Mouse (Mus musculus): Measurements from ENCODE around the gene Mcoln3. TPM values are rescaled to one million over a fixed set of nuclear protein-coding genes. Genes with fewer than 3 reads are reported as not detected.

Mcoln3 gene
- total RNA-seq, 2 experiments from 2014 or later = 0.16 TPM; not detected in 1

DNA sequence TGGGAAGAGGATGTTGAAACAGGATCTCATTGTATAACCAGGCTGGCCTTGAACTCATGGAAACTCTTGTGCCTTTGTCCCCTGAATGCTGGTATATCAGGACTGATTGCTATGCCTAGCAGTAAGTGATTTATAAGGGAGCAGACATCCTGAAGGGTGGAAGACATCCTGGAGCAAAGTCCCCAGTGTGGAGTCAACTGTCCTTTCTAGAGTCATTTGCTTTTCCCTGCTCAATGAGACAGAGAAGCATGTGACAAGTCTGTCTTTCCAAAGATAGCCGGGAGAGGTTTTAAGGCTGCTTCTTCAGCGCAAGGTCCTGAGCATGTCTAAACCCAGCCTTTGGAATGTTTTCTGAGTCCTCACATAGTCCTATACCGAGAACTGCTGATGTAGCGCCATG is 52.1 kb downstream of the Mcoln3 start:
- DNase-seq (ENCODE audit: low spot score in 2 of 2) = no peak

DNA sequence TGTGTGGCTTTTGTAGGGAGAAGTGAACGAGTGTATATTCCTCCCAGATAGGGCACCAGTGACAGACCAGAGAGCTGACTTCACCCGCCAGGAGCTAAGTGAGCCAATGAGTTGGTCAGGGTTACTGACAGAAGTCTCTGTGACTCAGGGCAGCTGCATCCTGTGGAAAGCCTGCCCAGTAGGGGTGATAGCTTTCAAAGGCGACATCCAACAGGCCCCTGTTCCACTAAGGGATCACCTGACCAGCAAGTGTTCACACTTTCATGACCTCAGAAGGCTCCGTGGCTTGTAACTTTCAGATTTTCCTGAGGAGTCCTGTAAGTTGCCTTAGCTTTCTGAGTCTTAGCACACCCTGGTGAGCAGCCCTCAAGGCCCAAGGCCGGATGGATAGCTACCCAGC is 55.8 kb downstream of the Mcoln3 start:
- no peak for DNase-seq (ENCODE audit: low spot score in 2 of 2)

DNA sequence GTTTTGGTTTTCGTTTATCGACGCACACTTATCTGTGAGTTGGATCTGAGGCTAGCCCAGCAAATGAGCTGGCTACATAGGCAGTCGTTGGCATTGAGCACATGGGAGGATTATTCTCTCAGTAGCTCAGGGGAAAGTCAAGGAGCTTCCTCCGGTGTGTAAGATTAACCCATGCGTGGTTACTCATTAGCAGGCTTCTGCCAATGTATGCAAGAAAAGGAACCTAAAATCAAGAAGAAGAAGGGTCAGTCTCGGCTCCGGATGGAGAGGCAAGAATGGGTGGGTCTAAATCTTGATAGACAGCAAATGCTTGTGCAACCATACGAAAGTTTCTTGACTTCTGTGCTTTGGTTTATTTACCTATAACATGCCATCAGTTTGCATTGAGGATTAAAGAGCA is 57.0 kb downstream of the Mcoln3 start:
- DNase-seq (ENCODE audit: low spot score in 2 of 2) = no peak

DNA sequence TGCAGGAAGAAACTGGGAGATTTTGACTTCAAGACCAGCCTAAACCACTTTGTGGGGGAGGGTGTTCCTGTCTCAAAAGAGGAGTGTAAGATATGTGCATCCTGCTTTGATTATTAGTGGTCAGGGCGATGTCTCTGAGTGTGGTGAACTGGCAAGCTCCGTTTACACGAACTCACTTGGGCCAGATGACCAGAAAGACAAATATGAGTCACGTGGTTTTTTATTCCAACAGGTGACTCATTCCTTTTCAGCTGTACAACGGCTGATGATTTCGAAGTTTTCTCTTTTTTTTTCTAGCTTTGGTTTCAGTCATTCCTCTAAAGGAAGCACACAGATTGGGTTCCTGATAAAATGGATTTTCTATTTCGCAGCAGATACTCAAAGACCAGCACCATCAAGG is 60.0 kb downstream of the Mcoln3 start:
- no peak for DNase-seq (ENCODE audit: low spot score in 2 of 2)

DNA sequence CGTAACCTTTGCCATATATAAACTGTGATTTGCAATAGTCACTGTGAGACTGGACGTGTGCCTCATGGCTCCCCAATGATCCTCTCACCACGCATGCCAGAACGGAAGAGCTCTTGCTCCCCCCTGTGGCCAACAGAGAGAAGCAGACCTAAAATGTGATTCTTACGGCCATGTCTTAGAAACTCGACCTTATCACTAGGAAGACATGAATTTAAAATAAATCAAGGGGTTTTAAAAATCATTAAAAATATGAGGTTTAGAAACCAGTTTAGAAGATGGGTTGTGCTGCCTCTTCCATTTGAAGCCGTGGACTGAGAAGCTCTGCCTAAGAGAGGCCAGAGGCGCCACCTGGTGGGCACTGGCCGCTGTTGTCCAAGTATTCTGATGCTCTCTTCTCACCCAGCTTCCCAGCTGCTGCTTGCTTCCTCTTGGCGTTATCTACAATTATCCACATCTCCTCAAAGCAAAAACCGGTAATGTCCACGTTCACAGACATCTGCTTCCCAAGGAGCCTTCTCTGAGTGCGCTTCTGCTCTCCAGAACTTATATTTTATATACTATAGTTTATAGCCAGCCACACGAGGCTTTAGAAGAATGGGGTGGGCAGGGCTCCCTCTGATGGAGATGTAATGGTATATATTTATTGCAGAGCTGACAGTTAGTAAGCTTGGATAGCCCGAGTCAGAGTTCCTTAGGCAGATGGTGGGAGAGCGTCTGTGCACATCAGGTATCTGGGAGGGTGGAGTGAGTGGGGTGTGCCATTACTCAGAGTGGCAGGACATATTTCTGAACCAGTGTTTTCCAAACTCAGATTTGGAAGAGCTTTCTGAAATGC is 60.7 kb downstream of the Mcoln3 start:
- DNase-seq (ENCODE audit: low spot score in 2 of 2) = peak; percentile 76 to 83

DNA sequence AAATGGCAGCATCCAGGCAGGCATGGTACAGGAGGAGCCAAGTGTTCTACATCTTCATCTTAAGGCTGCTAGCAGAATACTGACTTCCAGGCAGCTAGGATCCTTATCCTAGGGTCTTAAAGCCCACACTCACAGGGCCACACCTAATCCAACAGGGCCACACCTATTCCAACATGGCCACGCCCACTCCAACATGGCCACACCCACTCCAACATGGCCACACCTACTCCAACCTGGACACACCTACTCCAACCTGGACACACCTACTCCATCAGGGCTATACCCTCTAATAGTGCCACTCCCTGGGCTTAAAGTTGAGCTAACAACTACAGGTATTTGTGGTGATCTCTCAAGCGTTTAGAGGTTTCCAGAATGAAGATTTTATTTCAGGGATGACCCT is 63.1 kb downstream of the Mcoln3 start:
- no peak for DNase-seq (ENCODE audit: low spot score in 2 of 2)

DNA sequence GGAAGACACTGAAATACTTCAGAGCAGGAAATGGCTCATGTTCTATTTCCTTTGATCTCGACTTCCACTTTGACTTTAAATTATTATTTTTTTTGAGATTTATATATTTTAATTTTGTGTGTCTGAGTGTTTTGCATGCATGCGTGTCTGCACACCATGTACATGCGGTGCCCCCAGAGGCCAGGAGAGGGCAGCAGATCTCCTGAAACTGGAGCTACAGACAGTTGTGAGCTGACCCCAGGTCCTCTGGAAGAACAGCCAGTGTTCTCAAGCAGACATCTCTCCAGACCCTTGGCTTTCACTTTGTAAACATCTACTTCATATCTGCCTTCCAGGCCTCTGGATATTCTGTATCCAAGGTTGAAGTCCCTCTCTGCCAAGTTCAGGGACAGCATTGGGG is 63.7 kb downstream of the Mcoln3 start:
- peak; percentile 25 to 41 for DNase-seq (ENCODE audit: low spot score in 2 of 2)

DNA sequence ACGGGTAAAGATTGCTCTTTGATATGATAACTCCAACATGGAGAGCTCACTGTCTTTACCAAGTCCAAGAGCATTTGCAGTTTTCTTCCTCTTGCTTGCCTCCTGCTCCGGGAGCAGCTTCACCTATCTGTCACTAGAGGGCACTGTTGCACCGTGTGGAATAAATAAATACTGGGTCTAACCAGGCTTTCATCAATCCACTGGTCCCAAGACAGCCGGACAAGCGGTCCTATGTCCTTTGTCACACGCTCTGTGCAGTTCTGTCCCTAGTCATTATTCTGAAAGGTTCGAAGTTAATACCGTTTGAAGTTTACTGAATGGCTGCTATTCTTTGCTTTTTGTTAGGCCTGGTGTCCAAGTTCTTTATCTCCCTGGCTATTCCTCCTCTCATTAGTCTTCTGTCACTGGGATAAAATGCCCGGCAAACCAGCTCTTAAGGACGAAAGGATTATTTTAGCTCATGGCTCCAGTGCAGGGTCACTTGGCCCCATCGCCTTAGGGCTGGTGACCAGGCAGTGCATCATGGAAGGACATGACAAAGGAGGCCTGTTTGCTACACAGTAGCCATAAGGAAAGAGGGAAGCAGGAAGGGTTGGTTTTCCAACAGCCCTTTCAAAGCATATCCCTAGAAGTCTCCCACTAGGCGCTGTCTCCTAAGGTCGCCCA is 67.9 kb downstream of the Mcoln3 start:
- peak; percentile 77 to 88 for DNase-seq (ENCODE audit: low spot score in 2 of 2)

DNA sequence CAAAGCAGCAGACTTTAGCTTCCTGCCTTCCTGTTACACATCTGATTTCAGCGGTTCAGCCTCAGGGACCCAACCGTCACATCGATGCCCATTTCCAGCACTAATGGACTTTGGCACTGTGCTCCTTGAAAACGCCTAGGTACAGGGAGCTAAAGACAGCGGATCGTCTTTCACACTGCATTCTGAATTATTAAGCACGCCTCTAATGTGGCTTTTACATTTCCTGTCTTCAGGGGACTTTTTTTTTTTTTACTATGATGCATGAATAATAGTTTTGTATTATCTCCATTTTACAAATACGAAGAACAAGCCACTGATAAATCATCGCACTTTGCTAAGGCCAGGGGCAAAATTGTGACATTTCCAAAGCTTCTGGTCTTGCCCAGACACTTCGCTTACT is 68.8 kb downstream of the Mcoln3 start:
- DNase-seq (ENCODE audit: low spot score in 2 of 2) = no peak

DNA sequence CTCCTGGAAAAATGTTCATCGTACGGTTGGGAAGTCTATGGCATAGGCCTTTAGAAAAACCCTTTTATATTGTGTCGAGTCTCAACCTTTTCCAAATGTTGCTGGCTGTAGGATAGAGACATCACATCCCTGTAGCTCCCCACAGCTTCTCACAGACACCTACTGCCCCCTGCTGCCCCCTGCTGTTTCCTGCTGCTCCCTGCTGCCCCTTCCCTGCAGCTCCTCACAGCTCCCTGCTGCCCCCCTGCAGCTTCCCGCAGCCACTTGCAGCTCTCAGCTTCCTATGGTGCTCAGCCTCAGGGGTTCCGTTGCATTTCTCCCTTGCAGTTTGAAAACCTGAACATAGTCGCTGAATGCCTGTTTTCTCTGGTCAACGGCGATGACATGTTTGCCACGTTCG is 72.7 kb downstream of the Mcoln3 start:
- DNase-seq (ENCODE audit: low spot score in 2 of 2) = no peak

Other genes starting within 250 kb of the Mcoln3 start
- gene Bcl10, start 194.6 kb upstream of the Mcoln3 start, total RNA-seq (2021) = 10 to 100 TPM; 14.9 to 15.6 TPM
- gene 2410004B18Rik, start 179.4 kb upstream of the Mcoln3 start, total RNA-seq (2021) = 10 to 100 TPM; 38.1 to 40.3 TPM
- gene Syde2, start 129.6 kb upstream of the Mcoln3 start, total RNA-seq (2021) = 1 to 10 TPM; 4.4 to 5.0 TPM
- 1 to 10 TPM; 1.0 to 3.0 TPM for gene Wdr63, start 9.3 kb upstream of the Mcoln3 start, total RNA-seq (2021)
- gene Mcoln2, start 32.4 kb downstream of the Mcoln3 start, total RNA-seq (2021) = not detected
- 1 to 10 TPM; 1.3 to 1.6 TPM for gene Lpar3, start 103.5 kb downstream of the Mcoln3 start, total RNA-seq (2021)